Mouse (Mus musculus): ENCODE measurements at regions not wholly inside any gene's neighbourhood (a gene's known extent, or its start where the extent isn't known, plus 50 kb on each side); places are given as distances from the start of the nearest gene placed in this dataset.

- TF ChIP-seq CTCF (IDR thresholded peaks at IDR 0.05; ENCODE audit: low read depth, low read length): no peak
- no peak for TF ChIP-seq POLR2A (IDR thresholded peaks at IDR 0.05; ENCODE audit: extremely low read depth, insufficient read depth, low read length)
Measured at GRCm38 (mm10) chr1:15118462-15118861, 974.7 kb downstream of the 4930444P10Rik start.

Measured in liver, adult 2 months (tissue).